Mouse (Mus musculus) embryonic facial prominence, embryonic 10.5 days (tissue): Measurements from ENCODE around the gene Chd6. TPM values are rescaled to one million over a fixed set of nuclear protein-coding genes. Genes with fewer than 3 reads are reported as not detected.
A peak's percentile ranks its signal among the peaks of the same experiment; 100 is the strongest.

Source experiments
- DNase-seq: peaks from one replicate; pipeline ENCODE4 v3.0.0-alpha.2; 2017; ENCODE audit warnings: low spot score
- H3K27ac ChIP-seq: fragments of 300-500 bp; sonication (generic); replicated peaks from 2 replicates; pipeline ENCODE4 v1.5.1; 2016; ENCODE audit warnings: mild to moderate bottlenecking
- H3K27me3 ChIP-seq: fragments of 300-500 bp; sonication (generic); replicated peaks from 2 replicates; pipeline ENCODE4 v1.6.1; 2016; ENCODE audit warnings: low read depth, mild to moderate bottlenecking; ENCODE audit not compliant: poor library complexity, severe bottlenecking
- H3K36me3 ChIP-seq: fragments of 300-500 bp; sonication (generic); replicated peaks from 2 replicates; pipeline ENCODE4 v1.6.1; 2016; ENCODE audit warnings: mild to moderate bottlenecking, moderate library complexity
- H3K4me1 ChIP-seq: fragments of 300-500 bp; sonication (generic); 2 replicates; pipeline ENCODE4 v1.6.1; 2016
- H3K4me3 ChIP-seq: fragments of 300-500 bp; sonication (generic); 2 replicates; pipeline ENCODE4 v1.5.1; 2016; ENCODE audit warnings: mild to moderate bottlenecking, moderate library complexity
- H3K9me3 ChIP-seq: fragments of 300-500 bp; sonication (generic); 2 replicates; pipeline ENCODE4 v1.6.1; 2016; ENCODE audit warnings: mild to moderate bottlenecking
- WGBS: fragments of 180-500 bp; shearing (Covaris S2); methylation state at CpG from one replicate; pipeline ENCODE4 v1.1.7; 2016; 5-methylcytosine and 5-hydroxymethylcytosine counted together
- polyA plus RNA-seq: library from polyadenylated mRNA; unstranded; fragments of >200 nt; fragmentation: Nextera tagmentation; extraction: Ambion mirVana; gene quantifications from 2 replicates; pipeline ENCODE4 v1.2.1, GENCODE M21; 2016

The Chd6 gene
- polyA plus RNA-seq, 1 experiment from 2014 or later: 34.4 TPM

DNA sequence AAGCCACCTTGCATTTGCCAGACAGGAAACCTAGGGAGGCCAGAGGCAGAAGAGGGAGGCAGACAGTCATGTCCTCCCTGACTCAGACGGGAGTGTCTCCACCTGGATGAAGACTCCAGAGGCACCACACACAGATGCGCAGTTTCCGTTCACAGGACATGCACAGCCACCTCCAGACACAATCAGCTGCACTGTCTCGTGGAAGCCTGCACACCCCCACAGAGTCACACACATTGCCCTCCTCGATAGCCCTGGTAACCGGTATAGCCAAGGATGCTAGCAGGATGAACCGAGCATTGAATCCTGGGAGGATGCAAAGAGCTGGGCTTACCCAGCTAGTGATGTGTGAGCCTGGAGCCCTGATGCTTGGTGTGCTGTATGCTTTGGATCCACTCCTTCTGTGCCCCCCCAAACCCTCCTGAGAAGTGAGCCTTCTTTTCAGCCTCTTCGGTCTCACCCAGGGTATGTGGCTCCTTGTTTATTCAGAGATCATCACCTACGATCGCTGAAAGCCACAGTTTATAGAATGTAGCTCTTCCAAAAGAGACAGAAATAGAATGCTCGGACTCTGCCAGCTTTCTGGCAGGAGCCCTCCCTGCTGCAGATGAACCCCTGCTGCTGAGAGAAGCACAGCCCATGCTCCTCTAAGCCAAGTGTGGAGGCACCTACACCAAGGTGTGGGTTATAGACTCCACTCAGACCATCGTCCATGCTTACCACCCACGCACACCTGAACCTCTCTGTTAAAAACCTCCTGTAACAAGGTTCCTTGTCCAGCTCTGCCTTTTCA is 192.9 kb downstream of the Chd6 start:
- H3K27me3 ChIP-seq: peaks cover 57% of the 10 kb centered on the region
- 77% methylated on average over 13 of the region's 13 CpGs for WGBS
- peaks cover 61% of the 10 kb centered on the region for H3K4me1 ChIP-seq
- no peak for DNase-seq
- H3K27ac ChIP-seq: 0 out of 2 replicates have a peak overlapping the region, but pooled peaks have one; percentile 19
- H3K36me3 ChIP-seq: no peaks in the 10 kb centered on the region
- H3K9me3 ChIP-seq: no peaks in the 10 kb centered on the region
- H3K4me3 ChIP-seq: no peak overlapping the region

DNA sequence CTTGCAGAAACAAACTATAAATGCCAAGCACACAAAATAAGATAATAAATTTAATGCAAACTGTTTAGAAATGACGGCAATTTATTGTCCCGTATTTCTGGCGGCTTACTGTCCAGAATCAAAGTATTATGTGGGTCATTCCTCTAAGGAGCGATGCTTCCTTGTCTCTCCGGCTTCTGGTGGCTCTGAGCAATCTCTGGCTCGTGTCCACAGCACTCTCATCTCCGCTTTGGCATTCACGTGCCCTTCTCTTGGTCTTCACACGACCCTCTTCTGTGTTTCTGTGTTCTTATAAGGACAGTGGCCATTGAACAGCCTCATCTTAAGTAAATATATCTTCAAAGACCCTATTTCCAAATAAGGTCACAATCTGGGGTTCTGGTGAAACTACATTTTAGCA is 194.2 kb downstream of the Chd6 start:
- peaks cover 71% of the 10 kb centered on the region for H3K27me3 ChIP-seq
- no peak for DNase-seq
- H3K27ac ChIP-seq: no peak overlapping the region
- H3K4me3 ChIP-seq: no peak overlapping the region
- WGBS: 86% methylated on average over 9 of the region's 9 CpGs
- H3K4me1 ChIP-seq: peaks cover 47% of the 10 kb centered on the region
- H3K36me3 ChIP-seq: no peaks in the 10 kb centered on the region
- no peaks in the 10 kb centered on the region for H3K9me3 ChIP-seq

DNA sequence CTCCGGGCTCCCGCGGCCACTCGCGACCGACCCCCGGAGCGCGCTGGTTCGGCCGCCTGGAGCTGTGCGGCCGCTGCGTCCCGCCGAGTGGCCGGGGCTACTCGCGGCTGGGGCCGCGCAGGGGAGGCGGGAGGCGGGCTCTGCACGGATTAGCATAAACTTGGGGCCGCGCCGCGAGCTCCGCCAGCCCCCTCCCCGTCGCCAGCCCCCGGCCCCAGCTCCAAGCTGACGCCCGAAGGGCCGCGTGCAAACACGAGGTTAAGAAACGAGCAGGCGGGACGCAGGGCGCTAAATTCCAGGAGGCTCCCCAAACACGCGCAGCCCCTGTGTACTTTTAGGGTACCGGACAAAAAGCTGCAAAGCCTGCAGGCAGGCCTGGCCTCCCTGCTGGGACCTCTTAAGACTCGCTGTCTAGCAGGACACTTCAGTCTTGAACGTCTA is 196.6 kb downstream of the Chd6 start, which contains the start of gene Emilin3:
Gene Emilin3 (minus strand): TSS at position 98 of the 441 bp plus-strand sequence.
- DNase-seq: peak; percentile 80
- no peaks in the 10 kb centered on the region for H3K9me3 ChIP-seq
- under 1% methylated on average over 46 of the region's 46 CpGs for WGBS
- H3K27ac ChIP-seq: peak within 1 kb of the TSS; percentile 83
- peaks cover 32% of the 10 kb centered on the region for H3K4me1 ChIP-seq
- H3K36me3 ChIP-seq: peaks cover 6% of the 10 kb centered on the region; the same call in 1 of the 2 replicates
- peak within 1 kb of the TSS; percentile 71 for H3K4me3 ChIP-seq
- H3K27me3 ChIP-seq: peaks cover 95% of the 10 kb centered on the region

DNA sequence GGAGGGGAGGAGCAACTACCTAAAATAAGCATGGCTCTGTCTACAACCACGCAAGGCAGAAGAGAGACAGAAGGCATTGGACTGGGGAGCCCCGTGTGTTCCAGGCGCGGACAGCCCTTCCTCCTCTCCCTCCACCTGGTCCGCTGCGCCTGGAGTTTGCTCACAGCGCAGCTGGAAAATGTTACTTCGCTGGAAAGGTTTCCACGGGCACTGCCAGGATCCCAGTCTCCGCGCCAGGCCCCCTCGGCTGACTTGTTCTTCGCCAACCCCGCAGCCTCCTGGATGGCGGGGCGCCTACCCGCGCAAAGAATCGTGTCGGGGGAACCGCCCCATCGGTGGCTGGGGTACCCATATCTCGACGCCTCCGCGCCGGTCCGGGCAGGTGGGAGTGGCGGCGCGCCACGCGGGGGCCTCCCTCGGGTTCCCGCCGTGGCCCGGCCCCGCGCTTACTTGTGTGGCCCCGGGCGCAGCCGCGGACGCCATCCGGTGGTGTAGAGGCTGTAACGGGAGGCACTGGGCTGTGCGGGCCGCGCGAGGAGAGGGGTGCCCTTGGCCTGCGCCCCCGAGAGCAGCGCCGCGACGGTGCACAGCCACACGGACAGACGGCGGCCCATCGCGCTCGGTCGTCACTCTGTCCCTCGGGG is 197.2 kb downstream of the Chd6 start:
- peak; percentile 52 for DNase-seq
- Histone ChIP-seq H3K36me3 (peaks cover 6% of the 10 kb centered on the region; the same call in 1 of the 2 replicates), H3K4me3 (peak overlapping the region; percentile 71), H3K4me1 (peaks cover 30% of the 10 kb centered on the region), H3K27me3 (peaks cover 99% of the 10 kb centered on the region), H3K27ac (peak overlapping the region; percentile 83), H3K9me3 (no peaks in the 10 kb centered on the region)
- 1% methylated on average over 64 of the region's 64 CpGs for WGBS

DNA sequence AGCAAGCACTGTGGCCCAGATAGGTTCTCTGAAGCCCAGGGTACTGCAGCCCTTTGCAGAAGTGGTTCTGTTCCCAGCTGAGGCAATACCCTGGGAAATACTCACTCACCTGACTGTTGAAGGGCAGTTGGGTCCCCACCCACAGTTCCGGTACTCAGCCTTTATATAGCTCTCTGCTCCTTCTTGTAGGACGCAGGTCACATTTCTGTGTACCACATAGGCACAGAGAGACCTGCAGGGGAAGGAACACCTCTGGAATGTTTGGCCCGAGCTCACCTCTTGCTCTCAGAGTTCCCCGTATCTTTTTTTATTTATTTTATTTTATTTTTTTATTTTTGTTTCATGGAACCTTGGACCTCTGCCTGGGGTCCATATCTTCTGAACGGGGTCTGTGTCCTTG is 198.2 kb downstream of the Chd6 start:
- DNase-seq: no peak
- H3K27ac ChIP-seq: no peak overlapping the region
- WGBS: 86% methylated on average over 5 of the region's 5 CpGs
- H3K4me3 ChIP-seq: no peak overlapping the region
- peaks cover 28% of the 10 kb centered on the region for H3K4me1 ChIP-seq
- peaks cover 6% of the 10 kb centered on the region; the same call in 1 of the 2 replicates for H3K36me3 ChIP-seq
- no peaks in the 10 kb centered on the region for H3K9me3 ChIP-seq
- peaks cover 88% of the 10 kb centered on the region for H3K27me3 ChIP-seq

DNA sequence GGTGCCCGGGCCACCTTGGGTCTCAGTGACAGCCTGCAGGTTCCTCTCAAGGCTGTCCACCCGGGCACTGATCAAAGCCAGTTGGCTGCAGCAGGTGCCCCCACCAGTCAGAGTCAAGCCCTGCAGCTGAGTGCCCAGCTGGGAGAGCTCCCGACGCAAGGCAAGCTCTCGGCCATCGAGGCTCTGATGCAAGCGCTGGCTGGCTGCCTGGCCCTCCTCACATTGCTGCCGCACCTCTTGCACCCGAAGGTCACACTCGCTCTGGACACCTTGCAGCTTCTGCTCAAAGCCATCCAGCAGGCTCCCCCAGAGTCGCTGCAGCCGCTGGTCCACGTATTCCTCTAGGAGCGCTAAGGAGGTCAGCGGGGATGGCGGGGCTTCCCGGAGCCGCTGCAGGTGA is 200.3 kb downstream of the Chd6 start:
- H3K27me3 ChIP-seq: peaks cover 68% of the 10 kb centered on the region
- no peak for DNase-seq

DNA sequence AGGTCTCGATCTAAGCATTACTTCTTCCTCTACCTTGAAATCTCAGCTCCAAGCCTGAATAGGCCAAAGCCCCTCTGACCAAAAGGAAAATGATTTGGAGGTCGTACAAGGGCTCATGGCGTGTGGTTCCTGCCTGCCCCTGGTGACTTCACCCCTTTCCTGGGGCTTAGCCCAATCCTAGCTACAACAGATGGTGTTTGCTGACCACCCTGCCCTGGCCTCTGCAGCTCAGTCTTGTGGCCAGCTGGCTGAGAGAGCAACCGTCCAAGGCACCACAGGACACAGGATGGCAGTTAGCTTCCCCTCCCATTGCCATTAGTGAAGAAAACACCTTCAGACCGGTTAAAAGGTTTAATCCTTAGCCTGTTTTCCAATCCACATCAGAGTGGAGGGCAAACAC is 202.8 kb downstream of the Chd6 start:
- peaks cover 43% of the 10 kb centered on the region for H3K27me3 ChIP-seq
- WGBS: 82% methylated on average over 5 of the region's 5 CpGs
- peaks cover 11% of the 10 kb centered on the region; the same call in 1 of the 2 replicates for H3K4me1 ChIP-seq
- no peaks in the 10 kb centered on the region for H3K9me3 ChIP-seq
- H3K27ac ChIP-seq: no peak overlapping the region
- no peak overlapping the region for H3K4me3 ChIP-seq
- DNase-seq: no peak
- peaks cover 6% of the 10 kb centered on the region; the same call in 1 of the 2 replicates for H3K36me3 ChIP-seq

More for the DNA sequence above, 200.3 kb downstream of the Chd6 start:
- no peak overlapping the region for H3K27ac ChIP-seq
- no peaks in the 10 kb centered on the region for H3K9me3 ChIP-seq
- H3K4me1 ChIP-seq: peaks cover 22% of the 10 kb centered on the region
- 61% methylated on average over 18 of the region's 18 CpGs for WGBS
- no peak overlapping the region for H3K4me3 ChIP-seq
- peaks cover 6% of the 10 kb centered on the region; the same call in 1 of the 2 replicates for H3K36me3 ChIP-seq

DNA sequence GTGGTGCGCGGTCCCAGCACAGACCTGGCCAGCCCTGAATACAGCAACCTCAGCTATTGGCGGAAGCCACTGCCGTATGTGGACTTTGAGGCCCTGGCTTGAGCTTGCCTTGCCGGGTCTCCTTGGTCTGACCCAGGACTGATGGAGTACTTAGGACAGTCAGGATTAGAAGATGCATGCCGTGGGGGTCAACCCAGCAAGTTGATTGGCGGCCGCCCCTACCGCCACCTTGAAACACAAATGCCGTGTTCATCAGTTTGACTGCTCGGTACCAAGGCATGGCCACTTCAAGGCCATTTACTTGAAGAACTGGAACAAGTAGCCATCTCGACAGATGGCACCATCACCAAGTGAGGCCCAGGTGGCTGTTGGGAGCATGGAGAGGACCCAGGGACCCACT is 203.6 kb downstream of the Chd6 start:
- Histone ChIP-seq H3K27ac (no peak overlapping the region; the same call in 1 of the 2 replicates), H3K4me3 (no peak overlapping the region), H3K36me3 (peaks cover 6% of the 10 kb centered on the region; the same call in 1 of the 2 replicates), H3K9me3 (no peaks in the 10 kb centered on the region), H3K27me3 (peaks cover 35% of the 10 kb centered on the region), H3K4me1 (peaks cover 11% of the 10 kb centered on the region; the same call in 1 of the 2 replicates)
- DNase-seq: no peak
- 95% methylated on average over 12 of the region's 12 CpGs for WGBS

DNA sequence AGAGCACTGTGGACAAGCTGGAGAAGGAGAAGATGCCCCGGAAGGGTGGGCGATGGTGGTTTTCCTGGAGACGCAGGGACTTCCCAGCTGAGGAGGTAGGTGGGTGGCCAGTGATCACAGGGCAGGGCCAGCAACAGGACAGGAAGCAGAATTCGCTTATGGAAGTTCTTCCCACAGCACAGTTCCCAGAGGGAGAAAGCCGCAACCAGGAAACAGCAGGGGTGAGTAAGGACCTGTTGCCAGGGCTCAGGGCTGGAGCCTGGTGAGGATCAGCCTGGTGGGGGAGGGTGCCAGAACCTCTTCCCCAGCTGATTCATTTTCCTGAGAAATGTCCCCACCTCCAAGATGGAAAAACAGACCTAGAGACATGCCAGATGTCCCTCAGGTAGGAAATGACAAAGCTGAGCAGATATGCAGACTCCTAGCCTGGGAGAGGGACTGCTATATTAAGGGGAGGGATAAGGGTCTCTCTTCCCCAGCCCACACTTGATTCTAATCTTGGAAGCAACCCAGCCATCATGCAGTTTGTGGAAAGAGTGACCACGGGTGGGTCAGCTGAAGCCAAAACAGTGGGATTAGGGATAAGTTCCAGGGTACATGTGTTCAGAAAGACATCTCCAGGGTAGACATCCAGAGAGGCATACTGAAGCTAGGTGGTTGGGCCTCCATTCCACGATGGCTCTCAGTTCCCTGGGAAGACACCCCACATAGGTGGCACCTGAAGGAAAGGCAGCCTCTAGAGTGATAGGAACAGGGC is 207.0 kb downstream of the Chd6 start:
- Histone ChIP-seq H3K4me1 (peaks cover 3% of the 10 kb centered on the region; the same call in 1 of the 2 replicates), H3K27ac (no peak overlapping the region), H3K27me3 (0 out of 2 replicates have a peak, but pooled peaks cover under 1% of the 10 kb centered on the region), H3K4me3 (no peak overlapping the region), H3K9me3 (no peaks in the 10 kb centered on the region), H3K36me3 (no peaks in the 10 kb centered on the region)
- WGBS: 81% methylated on average over 7 of the region's 7 CpGs
- no peak for DNase-seq

Other genes with a start within 250 kb of the Chd6 start
- gene Zhx3, start 236.1 kb downstream of the Chd6 start, polyA plus RNA-seq: 6.7 and 7.6 TPM in 2 replicates
- 1.4 and 2.0 TPM in 2 replicates for gene Lpin3, start 228.4 kb downstream of the Chd6 start, polyA plus RNA-seq
- gene Emilin3, start 196.7 kb downstream of the Chd6 start, polyA plus RNA-seq: 2.2 and 3.5 TPM in 2 replicates